Comparison of ENCODE assay signal across 11 mouse cellular contexts in genomic region chr9:112130812-112131211, GRCm38 (mm10).
DNase-seq lines count a peak whose midpoint lies in the region; ATAC-seq and TF ChIP-seq lines count a peak whose summit lies in the region.
"Had no signal": no experiment of that assay in that cellular context is flagged by ENCODE, and none has a peak within 500 bp of the region (broad histone marks: within the 10 kb centered on the region; RNA-seq: fewer than 3 reads in every experiment).

No protein-coding gene starts in this region.

- WGBS in cerebellum, adult 2 months: 27% methylated on average over 3 of the region's 3 CpGs
- WGBS in forebrain, embryonic 16.5 days: 6% methylated on average over 3 of the region's 3 CpGs
- 55% methylated on average over 3 of the region's 3 CpGs for WGBS in midbrain, embryonic 10.5 days

- H3K27me3 ChIP-seq in cerebellum, adult 2 months (ENCODE audit: control insufficient read depth, insufficient read depth, low read length): no peaks in the 10 kb centered on the region
- no peaks in the 10 kb centered on the region for H3K27me3 ChIP-seq in forebrain, embryonic 16.5 days (replicated peaks; ENCODE audit: control insufficient read depth, insufficient read depth, low read length)
- H3K27me3 ChIP-seq in midbrain, embryonic 10.5 days (ENCODE audit: low read depth, poor library complexity, severe bottlenecking): no peaks in the 10 kb centered on the region

- H3K4me3 ChIP-seq in cerebellum, adult 2 months (replicated peaks; ENCODE audit: insufficient read depth, low read depth, low read length): no peak overlapping the region
- H3K4me3 ChIP-seq in forebrain, embryonic 16.5 days (replicated peaks; ENCODE audit: low read length): no peak overlapping the region
- no peak overlapping the region for H3K4me3 ChIP-seq in midbrain, embryonic 10.5 days

- peak; percentile 38 to 45 for DNase-seq in cerebellum, adult 2 months
- no peak for DNase-seq in cerebellum, adult 9-10 months
- DNase-seq in brain, adult 2 months (ENCODE audit: low read depth, low spot score): peak; percentile 77
- peak; percentile 25 for DNase-seq in midbrain, embryonic 10.5 days (ENCODE audit: low spot score)
- no peak for DNase-seq in spleen, postnatal 4 days (ENCODE audit: low spot score in 2 of 2)
- no peak for DNase-seq in right cerebral cortex, postnatal 36 days (ENCODE audit: low spot score in 2 of 2)
- DNase-seq: kidney, adult 8-10 months; lung, adult 18-20 months; thymus, postnatal 14 days had no signal

- no peak overlapping the region for H3K9ac ChIP-seq in forebrain, embryonic 16.5 days (replicated peaks; ENCODE audit: low read depth, low read length)

- TF ChIP-seq CTCF in cerebellum, adult 2 months (IDR thresholded peaks at IDR 0.05; ENCODE audit: borderline replicate concordance, insufficient read depth, low read depth, low read length): no peak

- TF ChIP-seq POLR2A in cerebellum, adult 2 months (IDR thresholded peaks at IDR 0.05; ENCODE audit: borderline replicate concordance, insufficient read depth, low read length): no peak

- H3K27ac ChIP-seq in cerebellum, adult 2 months (ENCODE audit: insufficient read depth, low read length): no peak overlapping the region
- H3K27ac ChIP-seq in forebrain, embryonic 16.5 days (ENCODE audit: low read length): peak overlapping the region; percentile 74
- peak overlapping the region; percentile 38; the same call in 1 of the 2 replicates for H3K27ac ChIP-seq in midbrain, embryonic 10.5 days (replicated peaks)

- no peaks in the 10 kb centered on the region for H3K9me3 ChIP-seq in forebrain, embryonic 16.5 days (ENCODE audit: control insufficient read depth, low read length)
- H3K9me3 ChIP-seq in midbrain, embryonic 10.5 days (replicated peaks): no peaks in the 10 kb centered on the region

- no peak overlapping the region for H3K4me2 ChIP-seq in forebrain, embryonic 16.5 days (ENCODE audit: low read length)

- H3K4me1 ChIP-seq in cerebellum, adult 2 months (ENCODE audit: control insufficient read depth, insufficient read depth, low read length): peaks cover 9% of the 10 kb centered on the region; the same call in 1 of the 2 replicates
- peaks cover 15% of the 10 kb centered on the region for H3K4me1 ChIP-seq in forebrain, embryonic 16.5 days (replicated peaks; ENCODE audit: control insufficient read depth, insufficient read depth, low read length)
- H3K4me1 ChIP-seq in midbrain, embryonic 10.5 days: peaks cover 10% of the 10 kb centered on the region

- ATAC-seq in forebrain, embryonic 16.5 days: peak; percentile 90
- ATAC-seq in inflammation-experienced regulatory T-cells, adult 6 months: no peak

- peaks cover 5% of the 10 kb centered on the region; the same call in 1 of the 2 replicates for H3K36me3 ChIP-seq in forebrain, embryonic 16.5 days (ENCODE audit: control insufficient read depth, insufficient read depth)
- no peaks in the 10 kb centered on the region for H3K36me3 ChIP-seq in midbrain, embryonic 10.5 days

Comparison
In these comparisons a context has a peak if more than half of its experiments do, and no peak if none do; other contexts are left out.
1. DNase-seq: peak in cerebellum, adult 2 months (2 of 2), brain, adult 2 months (single experiment) and midbrain, embryonic 10.5 days (single experiment); none in cerebellum, adult 9-10 months (single experiment), spleen, postnatal 4 days (0 of 2) and right cerebral cortex, postnatal 36 days (0 of 2).